Mouse (Mus musculus) limb, embryonic 11.5 days (tissue): ENCODE measurements at regions not wholly inside any gene's neighbourhood (a gene's known extent, or its start where the extent isn't known, plus 50 kb on each side); places are given as distances from the start of the nearest gene placed in this dataset. TPM values are rescaled to one million over a fixed set of nuclear protein-coding genes. Genes with fewer than 3 reads are reported as not detected.
A peak's percentile ranks its signal among the peaks of the same experiment; 100 is the strongest.

Source experiments
- ATAC-seq: fragments of 200-750 bp; cut with Nextera tagmentation; 2 replicates; pipeline ENCODE4 v1.8.0; 2017; ENCODE audit warnings: low read depth; ENCODE audit not compliant: insufficient number of reproducible peaks, low FRiP score, low TSS enrichment
- DNase-seq: peaks from one replicate; pipeline ENCODE4 v3.0.0-alpha.2; 2015; ENCODE audit warnings: low spot score
- H3K27ac ChIP-seq: fragments of 300-500 bp; sonication (generic); replicated peaks from 2 replicates; pipeline ENCODE4 v1.5.1; 2014; ENCODE audit warnings: low read depth, mild to moderate bottlenecking, low read length
- H3K27me3 ChIP-seq: fragments of 300-500 bp; sonication (generic); 2 replicates; pipeline ENCODE4 v1.6.1; 2014; ENCODE audit warnings: mild to moderate bottlenecking, low read length, mixed read lengths; ENCODE audit not compliant: control insufficient read depth, insufficient read depth
- H3K36me3 ChIP-seq: fragments of 300-500 bp; sonication (generic); 2 replicates; pipeline ENCODE4 v1.6.1; 2014; ENCODE audit warnings: mild to moderate bottlenecking, low read length, moderate library complexity, mixed read lengths; ENCODE audit not compliant: control insufficient read depth, insufficient read depth
- H3K4me1 ChIP-seq: fragments of 300-500 bp; sonication (generic); 2 replicates; pipeline ENCODE4 v1.6.1; 2014; ENCODE audit warnings: low read length, mixed read lengths; ENCODE audit not compliant: control insufficient read depth, insufficient read depth
- H3K4me2 ChIP-seq: fragments of 300-500 bp; sonication (generic); 2 replicates; pipeline ENCODE4 v1.6.1; 2014; ENCODE audit warnings: low read depth, mild to moderate bottlenecking, moderate library complexity; ENCODE audit not compliant: severe bottlenecking
- H3K4me3 ChIP-seq: fragments of 300-500 bp; sonication (generic); 2 replicates; pipeline ENCODE4 v1.5.1; 2014; ENCODE audit warnings: low read depth, low read length
- H3K9ac ChIP-seq: fragments of 300-500 bp; sonication (generic); 2 replicates; pipeline ENCODE4 v1.6.1; 2014; ENCODE audit warnings: mild to moderate bottlenecking, low read length
- H3K9me3 ChIP-seq: fragments of 300-500 bp; sonication (generic); 2 replicates; pipeline ENCODE4 v1.6.1; 2016; ENCODE audit warnings: low read length; ENCODE audit not compliant: control insufficient read depth
- WGBS: fragments of 180-500 bp; shearing (Covaris S2); extraction: QIAGEN DNeasy Blood & Tissue Kit; methylation state at CpG from one replicate; pipeline ENCODE4 v1.1.7; 2014; 5-methylcytosine and 5-hydroxymethylcytosine counted together
- microRNA-seq: library from miRNA; unstranded; fragments of <30 nt; microRNA quantifications from one replicate; pipeline ENCODE4, GENCODE M21; 2016

GRCm38 (mm10) chr4:23993823-23994222 lies 502.4 kb upstream of the Mms22l start:
- Histone ChIP-seq H3K9ac (no peak overlapping the region), H3K4me1 (no peaks in the 10 kb centered on the region), H3K4me3 (no peak overlapping the region), H3K27ac (no peak overlapping the region), H3K4me2 (no peak overlapping the region), H3K27me3 (no peaks in the 10 kb centered on the region), H3K36me3 (no peaks in the 10 kb centered on the region), H3K9me3 (no peaks in the 10 kb centered on the region)
- WGBS = 78% methylated on average over 3 of the region's 3 CpGs
- DNase-seq (no peak), ATAC-seq (no peak)

- H3K27ac ChIP-seq = no peak overlapping the region
- no peaks in the 10 kb centered on the region for H3K27me3 ChIP-seq
- no peak for DNase-seq
- H3K4me2 ChIP-seq = no peak overlapping the region
- H3K4me1 ChIP-seq = no peaks in the 10 kb centered on the region
- WGBS = 41% methylated on average over 4 of the region's 4 CpGs
- no peaks in the 10 kb centered on the region for H3K36me3 ChIP-seq
- H3K9ac ChIP-seq = no peak overlapping the region
- no peaks in the 10 kb centered on the region for H3K9me3 ChIP-seq
- no peak overlapping the region for H3K4me3 ChIP-seq
- no peak for ATAC-seq
These were observed 501.8 kb upstream of the Mms22l start for GRCm38 (mm10) chr4:23994261-23994965.

GRCm38 (mm10) chr4:24006257-24006955 lies 489.8 kb upstream of the Mms22l start:
- no peaks in the 10 kb centered on the region for H3K4me1 ChIP-seq
- 59% methylated on average over 2 of the region's 2 CpGs for WGBS
- H3K9me3 ChIP-seq = no peaks in the 10 kb centered on the region
- H3K27ac ChIP-seq = no peak overlapping the region
- no peak for ATAC-seq
- H3K4me2 ChIP-seq = no peak overlapping the region
- H3K27me3 ChIP-seq = no peaks in the 10 kb centered on the region
- DNase-seq = no peak
- no peaks in the 10 kb centered on the region for H3K36me3 ChIP-seq
- no peak overlapping the region for H3K9ac ChIP-seq
- no peak overlapping the region for H3K4me3 ChIP-seq

GRCm38 (mm10) chr4:24019178-24020104 lies 476.8 kb upstream of the Mms22l start:
- ATAC-seq (0 out of 2 replicates have a peak, but pooled peaks have one; percentile 67), DNase-seq (peak; percentile 58)
- no peak overlapping the region for H3K9ac ChIP-seq
- no peaks in the 10 kb centered on the region for H3K27me3 ChIP-seq
- H3K4me1 ChIP-seq = no peaks in the 10 kb centered on the region
- WGBS = 49% methylated on average over 11 of the region's 11 CpGs
- no peaks in the 10 kb centered on the region for H3K9me3 ChIP-seq
- H3K4me2 ChIP-seq = no peak overlapping the region
- no peak overlapping the region for H3K4me3 ChIP-seq
- H3K36me3 ChIP-seq = no peaks in the 10 kb centered on the region
- H3K27ac ChIP-seq = no peak overlapping the region

Small RNA genes lying in the stretch of these regions (microRNA-seq; reads per million reads assigned to microRNA genes)
- gene Gm25978 = not detected
